Mouse (Mus musculus) heart, embryonic 10.5 days (tissue): ENCODE results near the gene Prickle1. TPM values are rescaled to one million over a fixed set of nuclear protein-coding genes. Genes with fewer than 3 reads are reported as not detected.

ENCODE experiments used
- DNase-seq: peaks from one replicate; pipeline ENCODE4 v3.0.0-alpha.2; 2017; ENCODE audit warnings: low spot score
- H3K27ac ChIP-seq: fragments of 300-500 bp; sonication (generic); 2 replicates; pipeline ENCODE4 v1.5.1; 2016; ENCODE audit warnings: mild to moderate bottlenecking
- H3K27me3 ChIP-seq: fragments of 300-500 bp; sonication (generic); 2 replicates; pipeline ENCODE4 v1.6.1; 2016; ENCODE audit warnings: mild to moderate bottlenecking; ENCODE audit not compliant: poor library complexity, insufficient read depth, severe bottlenecking
- H3K36me3 ChIP-seq: fragments of 300-500 bp; sonication (generic); 2 replicates; pipeline ENCODE4 v1.6.1; 2016; ENCODE audit warnings: mild to moderate bottlenecking, moderate library complexity
- H3K4me1 ChIP-seq: fragments of 300-500 bp; sonication (generic); 2 replicates; pipeline ENCODE4 v1.6.1; 2016; ENCODE audit warnings: mild to moderate bottlenecking
- H3K4me3 ChIP-seq: fragments of 300-500 bp; sonication (generic); 2 replicates; pipeline ENCODE4 v1.5.1; 2016; ENCODE audit warnings: mild to moderate bottlenecking, moderate library complexity
- H3K9me3 ChIP-seq: fragments of 300-500 bp; sonication (generic); 2 replicates; pipeline ENCODE4 v1.6.1; 2016; ENCODE audit warnings: mild to moderate bottlenecking, moderate library complexity
- WGBS: fragments of 180-500 bp; shearing (Covaris S2); methylation state at CpG from one replicate; pipeline ENCODE4 v1.1.7; 2016; 5-methylcytosine and 5-hydroxymethylcytosine counted together
- polyA plus RNA-seq: library from polyadenylated mRNA; unstranded; fragments of >200 nt; fragmentation: Nextera tagmentation; extraction: Ambion mirVana; gene quantifications from 2 replicates; pipeline ENCODE4 v1.2.1, GENCODE M21; 2016

Prickle1 gene
- polyA plus RNA-seq, 1 experiment from 2014 or later: 28.5 TPM

GRCm38 (mm10) chr15:93478676-93479075 is 117.0 kb downstream of the Prickle1 start:
- Histone ChIP-seq H3K36me3 (no peaks in the 10 kb centered on the region), H3K4me3 (no peak overlapping the region), H3K4me1 (peaks cover 11% of the 10 kb centered on the region), H3K27ac (no peak overlapping the region), H3K27me3 (no peaks in the 10 kb centered on the region), H3K9me3 (no peaks in the 10 kb centered on the region)
- DNase-seq: no peak
- 81% methylated on average over 3 of the region's 3 CpGs for WGBS

DNA sequence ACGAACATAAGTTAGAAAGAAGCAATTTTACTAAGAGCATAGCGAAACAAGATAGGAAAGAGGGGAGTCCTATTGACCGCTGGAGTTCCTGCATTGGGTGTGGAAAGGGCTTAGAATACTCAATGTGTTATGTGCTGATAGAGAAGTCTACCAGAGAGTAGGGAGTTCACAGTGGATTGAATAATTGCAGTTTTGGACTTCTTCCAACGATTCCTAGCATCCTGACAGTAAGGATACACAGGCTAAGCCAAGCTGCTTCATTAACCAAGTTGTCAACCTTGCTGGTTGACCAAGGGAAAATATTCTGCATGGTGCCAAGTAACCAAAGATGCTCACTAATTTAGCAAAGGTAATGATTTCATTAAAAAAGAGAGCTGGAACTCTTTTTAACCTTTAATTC is 118.0 kb downstream of the Prickle1 start:
- Histone ChIP-seq H3K4me1 (peaks cover 12% of the 10 kb centered on the region), H3K27ac (no peak overlapping the region), H3K4me3 (no peak overlapping the region), H3K9me3 (no peaks in the 10 kb centered on the region), H3K27me3 (no peaks in the 10 kb centered on the region), H3K36me3 (no peaks in the 10 kb centered on the region)
- no peak for DNase-seq
- WGBS: 83% methylated on average over 4 of the region's 4 CpGs

DNA sequence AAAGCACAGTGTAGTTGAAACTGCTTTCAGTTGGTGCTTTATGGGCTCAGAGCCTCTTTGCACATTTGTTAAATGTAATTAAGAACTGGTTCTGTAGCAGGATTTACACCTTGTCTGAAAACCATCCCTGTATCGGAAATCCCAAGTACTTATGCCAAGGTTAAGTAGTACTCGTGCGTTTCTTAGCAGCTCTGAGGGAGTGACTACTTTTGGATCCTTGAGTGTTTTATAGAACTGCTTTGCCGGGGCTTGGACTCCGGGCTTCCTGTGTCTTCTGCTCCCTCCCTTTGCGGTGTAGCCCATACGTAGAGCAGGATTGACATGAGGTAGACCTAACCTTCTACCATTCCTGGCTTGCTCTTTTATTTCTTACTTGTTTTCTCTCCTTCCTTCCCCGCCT is 120.0 kb downstream of the Prickle1 start:
- H3K27me3 ChIP-seq: no peaks in the 10 kb centered on the region
- 78% methylated on average over 8 of the region's 8 CpGs for WGBS
- no peak overlapping the region for H3K4me3 ChIP-seq
- H3K36me3 ChIP-seq: no peaks in the 10 kb centered on the region
- H3K27ac ChIP-seq: no peak overlapping the region
- H3K4me1 ChIP-seq: peaks cover 23% of the 10 kb centered on the region
- no peaks in the 10 kb centered on the region for H3K9me3 ChIP-seq
- no peak for DNase-seq

DNA sequence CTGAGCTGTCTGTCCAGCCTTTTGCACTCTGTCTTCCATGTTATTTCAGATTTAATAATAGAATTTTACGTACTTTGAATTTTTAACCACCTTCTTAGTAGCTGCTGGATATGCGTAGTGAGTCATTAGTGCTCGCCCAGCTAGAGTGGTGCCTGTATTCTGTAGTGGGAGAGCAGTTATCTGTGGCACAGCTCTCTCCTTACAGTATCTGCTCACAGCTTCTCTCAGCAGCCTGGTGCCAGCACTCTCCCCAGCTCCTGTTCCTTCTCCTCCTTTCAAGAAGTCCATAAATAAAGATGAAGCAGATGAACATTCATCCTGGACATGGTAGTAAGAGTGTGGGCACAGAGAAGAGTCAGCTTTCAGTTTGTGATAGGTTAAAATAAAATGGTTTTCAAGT is 121.4 kb downstream of the Prickle1 start:
- no peak overlapping the region for H3K27ac ChIP-seq
- DNase-seq: no peak
- no peaks in the 10 kb centered on the region for H3K36me3 ChIP-seq
- no peaks in the 10 kb centered on the region for H3K9me3 ChIP-seq
- peaks cover 23% of the 10 kb centered on the region for H3K4me1 ChIP-seq
- 57% methylated on average over 3 of the region's 3 CpGs for WGBS
- H3K27me3 ChIP-seq: no peaks in the 10 kb centered on the region
- H3K4me3 ChIP-seq: no peak overlapping the region

- H3K4me3 ChIP-seq: no peak overlapping the region
- H3K27ac ChIP-seq: no peak overlapping the region
- no peak for DNase-seq
- peaks cover 23% of the 10 kb centered on the region for H3K4me1 ChIP-seq
- 77% methylated on average over 1 of the region's 1 CpGs for WGBS
- peaks cover 2% of the 10 kb centered on the region; the same call in 1 of the 2 replicates for H3K36me3 ChIP-seq
- H3K27me3 ChIP-seq: no peaks in the 10 kb centered on the region
- H3K9me3 ChIP-seq: no peaks in the 10 kb centered on the region
Measured at GRCm38 (mm10) chr15:93472089-93472488, 123.6 kb downstream of the Prickle1 start.

DNA sequence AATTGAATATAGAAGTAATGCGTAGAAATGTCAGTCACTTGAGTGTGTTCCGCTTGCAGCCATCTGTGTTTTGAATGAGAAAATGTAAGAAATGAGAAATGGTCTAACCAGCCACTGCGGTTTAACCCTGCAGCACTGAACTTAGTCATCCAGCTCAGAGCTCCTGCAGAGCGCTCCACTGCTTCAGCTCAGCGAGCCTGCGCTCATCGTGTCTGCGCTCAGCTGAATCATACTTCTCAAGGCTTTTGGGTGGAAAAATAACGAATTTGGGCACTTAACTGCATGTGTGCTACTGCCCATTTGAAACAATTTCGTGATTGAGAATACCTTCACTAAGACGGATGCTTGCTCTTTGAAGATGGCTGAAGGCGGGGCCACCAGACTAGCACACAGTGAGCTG is 124.0 kb downstream of the Prickle1 start:
- no peak overlapping the region for H3K4me3 ChIP-seq
- no peak overlapping the region for H3K27ac ChIP-seq
- no peaks in the 10 kb centered on the region for H3K27me3 ChIP-seq
- no peaks in the 10 kb centered on the region for H3K9me3 ChIP-seq
- H3K4me1 ChIP-seq: peaks cover 23% of the 10 kb centered on the region
- DNase-seq: no peak
- H3K36me3 ChIP-seq: peaks cover 4% of the 10 kb centered on the region; the same call in 1 of the 2 replicates
- 86% methylated on average over 12 of the region's 12 CpGs for WGBS

- WGBS: 93% methylated on average over 23 of the region's 23 CpGs
- Histone ChIP-seq H3K27me3 (no peaks in the 10 kb centered on the region), H3K4me3 (no peak overlapping the region), H3K9me3 (no peaks in the 10 kb centered on the region), H3K27ac (no peak overlapping the region), H3K4me1 (no peaks in the 10 kb centered on the region), H3K36me3 (peaks cover 30% of the 10 kb centered on the region)
- DNase-seq: no peak
Measured at GRCm38 (mm10) chr15:93461066-93461465, 134.6 kb downstream of the Prickle1 start.

DNA sequence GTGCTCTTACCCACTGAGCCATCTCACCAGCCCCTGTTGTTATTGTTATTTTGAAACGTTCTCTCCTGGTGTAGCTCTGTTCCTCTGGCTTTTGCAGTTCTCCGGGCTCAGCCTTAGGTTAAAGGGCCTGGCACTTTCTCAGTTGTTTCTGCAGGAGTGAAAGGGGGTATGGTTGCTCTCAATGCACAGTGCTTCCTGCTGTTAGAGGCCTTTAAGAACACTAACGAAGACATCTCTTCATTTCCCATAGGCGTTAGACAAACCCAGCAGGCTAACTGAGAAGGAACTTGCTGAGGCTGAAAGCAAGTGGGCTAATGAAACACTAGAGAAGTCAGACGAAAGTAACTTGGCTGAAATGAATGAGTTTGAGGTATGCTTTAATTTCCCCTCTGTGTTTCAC is 136.3 kb downstream of the Prickle1 start:
- Histone ChIP-seq H3K27ac (no peak overlapping the region), H3K4me1 (no peaks in the 10 kb centered on the region), H3K4me3 (no peak overlapping the region), H3K9me3 (no peaks in the 10 kb centered on the region), H3K27me3 (no peaks in the 10 kb centered on the region), H3K36me3 (peaks cover 18% of the 10 kb centered on the region; the same call in 1 of the 2 replicates)
- 81% methylated on average over 5 of the region's 5 CpGs for WGBS
- DNase-seq: no peak

DNA sequence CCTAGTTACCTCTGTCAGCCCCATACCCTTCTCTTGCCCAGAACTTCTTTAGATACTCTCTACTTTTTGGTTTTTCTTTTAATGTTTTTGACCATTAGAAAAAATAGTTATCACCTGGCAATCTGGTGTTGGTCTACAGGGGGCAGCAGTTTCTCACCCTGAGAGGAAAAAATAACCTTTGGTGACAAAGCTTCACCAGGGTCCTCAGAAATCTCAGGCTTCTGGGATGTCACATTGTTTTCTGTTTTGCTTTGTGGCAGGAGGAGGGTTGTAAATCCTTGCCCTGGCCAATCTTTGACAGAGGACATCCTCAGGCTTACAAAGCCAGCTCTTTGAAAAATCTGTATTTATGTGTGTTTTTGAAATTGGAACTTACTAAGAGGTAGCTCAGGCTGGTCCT is 139.7 kb downstream of the Prickle1 start:
- no peak for DNase-seq
- Histone ChIP-seq H3K36me3 (peaks cover 20% of the 10 kb centered on the region; the same call in 1 of the 2 replicates), H3K27ac (no peak overlapping the region), H3K9me3 (no peaks in the 10 kb centered on the region), H3K4me1 (peaks cover 5% of the 10 kb centered on the region; the same call in 1 of the 2 replicates), H3K4me3 (no peak overlapping the region), H3K27me3 (no peaks in the 10 kb centered on the region)

DNA sequence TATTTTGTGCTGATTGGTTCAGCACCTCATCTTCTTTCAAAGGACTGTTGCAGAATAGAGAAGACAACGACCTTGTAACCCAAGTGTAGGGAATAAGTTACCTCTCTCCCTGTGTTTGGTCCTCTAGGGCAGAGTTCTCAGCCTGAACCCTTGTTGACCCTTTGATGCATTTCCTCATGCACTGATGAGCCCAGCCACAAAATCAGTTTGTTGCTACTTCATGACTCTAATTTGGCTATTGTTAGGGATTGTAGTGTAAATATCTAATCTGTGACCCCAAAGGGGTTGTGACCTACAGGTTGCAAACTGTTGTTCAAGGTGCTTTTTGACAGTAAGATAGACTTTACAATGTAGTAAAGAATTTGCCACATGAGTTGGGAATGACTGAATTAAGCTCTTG is 142.4 kb downstream of the Prickle1 start:
- WGBS: 83% methylated on average over 1 of the region's 1 CpGs
- no peak overlapping the region for H3K27ac ChIP-seq
- no peaks in the 10 kb centered on the region for H3K27me3 ChIP-seq
- no peaks in the 10 kb centered on the region for H3K9me3 ChIP-seq
- DNase-seq: no peak
- H3K4me3 ChIP-seq: no peak overlapping the region
- peaks cover 15% of the 10 kb centered on the region for H3K36me3 ChIP-seq
- peaks cover 12% of the 10 kb centered on the region for H3K4me1 ChIP-seq

Other genes with a start within 250 kb of the Prickle1 start
- gene Zcrb1, start 197.6 kb downstream of the Prickle1 start, polyA plus RNA-seq: 128 and 145 TPM in 2 replicates
- 58.7 and 64.8 TPM in 2 replicates for gene Pphln1, start 197.5 kb downstream of the Prickle1 start, polyA plus RNA-seq